ENCODE assay signal across 8 mouse cellular contexts in the genomic region with DNA sequence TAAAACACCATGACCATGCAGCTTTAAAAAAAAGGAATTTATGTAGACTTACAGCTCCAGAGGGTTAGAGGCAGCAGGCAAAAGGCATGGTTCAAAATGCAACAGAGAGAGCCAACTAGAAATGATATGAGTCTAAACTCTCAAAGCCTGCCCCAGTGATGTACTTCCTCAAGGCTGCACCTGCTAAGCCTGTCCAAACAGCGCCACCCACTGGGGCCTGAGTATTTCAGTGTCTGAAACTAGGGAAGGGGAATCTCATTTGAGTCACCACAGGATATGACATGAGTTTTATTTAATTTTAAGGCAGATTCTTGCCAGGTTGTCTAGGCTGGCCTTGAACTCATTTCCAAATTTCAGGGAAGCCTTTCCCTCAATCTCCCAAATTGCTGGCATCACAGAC. TPM values are rescaled to one million over a fixed set of nuclear protein-coding genes. Genes with fewer than 3 reads are reported as not detected.
DNase-seq lines count a peak whose midpoint lies in the region; ATAC-seq and TF ChIP-seq lines count a peak whose summit lies in the region.
"Had no signal": no experiment of that assay in that cellular context is flagged by ENCODE, and none has a peak within 500 bp of the region (broad histone marks: within the 10 kb centered on the region; RNA-seq: fewer than 3 reads in every experiment).

No protein-coding gene starts in this region.

- DNase-seq in layer of hippocampus, adult 2 months (ENCODE audit: low spot score in 2 of 2): no peak
- no peak for DNase-seq in layer of hippocampus, adult 11-12 months (ENCODE audit: low spot score)
- DNase-seq in ES-CJ7 (ENCODE audit: low read depth, low spot score) (peak; percentile 49), adipocyte (ENCODE audit: low spot score) (peak; percentile 64)
- peak; percentile 68 to 73 for DNase-seq in kidney, postnatal 4 days
- DNase-seq in spleen, postnatal 4 days (ENCODE audit: low spot score in 2 of 2): peak; percentile 49 to 78

- H3K27ac ChIP-seq in layer of hippocampus, adult 2 months: no peak overlapping the region
- H3K27ac ChIP-seq in forebrain, embryonic 12.5 days: no peak overlapping the region
- H3K27ac ChIP-seq: lung, embryonic 15.5 days had no signal

- 69% methylated on average over 1 of the region's 1 CpGs for WGBS in forebrain, embryonic 12.5 days

- no peak overlapping the region for H3K4me3 ChIP-seq in layer of hippocampus, adult 2 months
- H3K4me3 ChIP-seq in forebrain, embryonic 12.5 days (replicated peaks): no peak overlapping the region
- H3K4me3 ChIP-seq: lung, embryonic 15.5 days had no signal

- H3K4me2 ChIP-seq in forebrain, embryonic 12.5 days: no peak overlapping the region
- H3K4me2 ChIP-seq: lung, embryonic 15.5 days had no signal

- peak; percentile 73 for TF ChIP-seq CTCF in layer of hippocampus, adult 2 months (conservative IDR thresholded peaks at IDR 0.05)

- no peaks in the 10 kb centered on the region for H3K9me3 ChIP-seq in forebrain, embryonic 12.5 days
- H3K9me3 ChIP-seq: lung, embryonic 15.5 days had no signal

- H3K9ac ChIP-seq in forebrain, embryonic 12.5 days: no peak overlapping the region
- H3K9ac ChIP-seq: lung, embryonic 15.5 days had no signal

- no peak for ATAC-seq in forebrain, embryonic 12.5 days (ENCODE audit: low FRiP score)

- H3K27me3 ChIP-seq in forebrain, embryonic 12.5 days: no peaks in the 10 kb centered on the region
- H3K27me3 ChIP-seq: lung, embryonic 15.5 days had no signal

- peaks cover 71% of the 10 kb centered on the region for H3K36me3 ChIP-seq in forebrain, embryonic 12.5 days (replicated peaks)

- H3K4me1 ChIP-seq in forebrain, embryonic 12.5 days: peaks cover 33% of the 10 kb centered on the region

RNA-seq across cellular contexts. Expression of a gene that starts 4.9 kb away (rescaled TPM):
- total RNA-seq in layer of hippocampus, adult 2 months (2021): 100 to 1,000 TPM; 122 to 139 TPM
- 454 and 460 TPM in 2 replicates for polyA plus RNA-seq in forebrain, embryonic 12.5 days (2016; fragmentation: Nextera tagmentation; extraction: Ambion mirVana)

RNA-seq across cellular contexts. Expression of a gene that starts 57.9 kb away (rescaled TPM):
- 1 to 10 TPM; 3.9 to 4.0 TPM for total RNA-seq in layer of hippocampus, adult 2 months (2021)
- 0.46 and 0.47 TPM in 2 replicates for polyA plus RNA-seq in forebrain, embryonic 12.5 days (2016; fragmentation: Nextera tagmentation; extraction: Ambion mirVana)

Comparison
In these comparisons a context has a peak if more than half of its experiments do, and no peak if none do; other contexts are left out.
1. DNase-seq: peak in ES-CJ7 (single experiment), adipocyte (single experiment), kidney, postnatal 4 days (2 of 2) and spleen, postnatal 4 days (2 of 2); none in layer of hippocampus, adult 2 months (0 of 2) and layer of hippocampus, adult 11-12 months (single experiment).